Mouse (Mus musculus): ENCODE measurements around the gene Cks2. TPM values are rescaled to one million over a fixed set of nuclear protein-coding genes. Genes with fewer than 3 reads are reported as not detected.
"Not testable (repeated sequence)": the region's sequence is repeated elsewhere in the genome, so short reads cannot be mapped to it uniquely, and the experiment has no call there.

The Cks2 gene
- total RNA-seq, 2 experiments from 2014 or later: 6.8 to 7.1 TPM

GRCm38 (mm10) chr13:51632560-51633218 lies 12.3 kb upstream of the Cks2 start:
- DNase-seq: no peak

DNA sequence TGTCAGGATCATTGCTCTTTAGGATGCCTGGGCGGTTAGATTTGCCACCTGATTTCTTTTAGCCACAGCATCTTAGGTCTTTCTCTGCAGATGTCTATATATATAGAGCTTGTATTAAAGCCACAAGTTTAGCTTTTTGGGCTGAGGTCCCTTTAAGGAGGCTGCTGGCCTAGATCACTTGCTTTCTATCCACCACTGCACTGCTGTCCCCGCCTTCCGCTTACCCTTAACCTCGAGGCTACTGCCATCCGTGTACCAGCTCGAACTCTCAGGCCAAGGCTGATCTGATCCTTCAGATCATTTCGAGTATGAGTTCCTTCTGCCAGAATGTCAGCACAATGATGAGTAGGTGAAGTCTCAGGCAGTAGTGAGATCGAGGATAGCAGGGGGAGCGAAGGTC lies 9.6 kb upstream of the Cks2 start:
- DNase-seq; intact Hi-C loops (cut with DNase I; ENCODE audit: low total_unique reads): not testable (repeated sequence)

More at GRCm38 (mm10) chr13:51632560-51633218, 12.3 kb upstream of the Cks2 start:
- intact Hi-C loops (cut with DNase I; ENCODE audit: low total_unique reads): no loop called here

GRCm38 (mm10) chr13:51638958-51639357 lies 6.1 kb upstream of the Cks2 start:
- intact Hi-C loops (cut with DNase I; ENCODE audit: low total_unique reads): no loop called here
- DNase-seq: no peak

- intact Hi-C loops (cut with DNase I; ENCODE audit: low total_unique reads): no loop called here
Observed at GRCm38 (mm10) chr13:51641424-51641823, 3.6 kb upstream of the Cks2 start.

GRCm38 (mm10) chr13:51642171-51642778 lies 2.8 kb upstream of the Cks2 start:
- no peak for DNase-seq
- intact Hi-C loops (cut with DNase I; ENCODE audit: low total_unique reads): no loop called here

More at GRCm38 (mm10) chr13:51641424-51641823, 3.6 kb upstream of the Cks2 start:
- no peak for DNase-seq

DNA sequence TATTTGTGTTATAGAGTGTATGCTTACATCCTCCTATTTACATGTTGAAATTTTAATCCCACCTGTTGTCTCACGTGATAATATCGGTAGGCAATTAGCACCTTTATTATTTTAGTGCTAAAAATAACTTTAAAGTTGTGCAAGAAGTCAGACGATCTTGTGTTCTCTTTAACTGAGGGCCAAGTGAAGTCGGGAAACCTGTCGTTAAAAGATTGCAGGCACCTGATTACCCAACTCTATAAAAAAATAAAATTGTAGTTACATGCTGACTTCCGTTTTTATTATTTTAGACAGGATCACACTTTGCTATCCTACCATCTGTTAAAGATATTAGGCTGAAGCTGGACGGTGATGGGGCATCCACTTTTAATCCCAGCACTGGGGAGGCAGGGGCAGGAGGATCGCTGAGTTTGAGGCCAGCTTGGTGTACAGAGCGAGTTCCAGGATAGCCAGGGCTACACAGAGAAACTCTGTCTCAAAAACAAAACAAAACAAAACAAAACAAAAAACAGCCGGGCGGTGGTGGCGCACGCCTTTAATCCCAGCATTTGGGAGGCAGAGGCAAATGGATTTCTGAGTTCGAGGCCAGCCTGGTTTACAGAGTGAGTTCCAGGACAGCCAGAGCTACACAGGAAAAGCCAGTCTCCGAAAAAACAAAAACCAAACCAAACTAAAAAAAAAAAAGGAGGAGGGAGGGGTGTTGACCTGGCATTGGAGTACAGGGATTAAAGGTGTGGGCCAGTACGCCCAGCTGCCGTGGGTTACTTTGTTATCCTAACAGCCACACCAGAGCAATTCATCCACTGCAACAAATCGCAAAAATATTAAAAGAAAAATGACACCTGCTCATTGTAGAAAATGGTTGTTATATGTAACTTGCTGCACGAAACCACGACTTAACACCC lies 856 bp upstream of the Cks2 start:
- DNase-seq: no peak
- intact Hi-C loops (cut with DNase I; ENCODE audit: low total_unique reads): no loop called here

GRCm38 (mm10) chr13:51645872-51646271 lies 840 bp downstream of the Cks2 start:
- intact Hi-C loops (cut with DNase I; ENCODE audit: low total_unique reads): no loop called here
- no peak for DNase-seq

DNA sequence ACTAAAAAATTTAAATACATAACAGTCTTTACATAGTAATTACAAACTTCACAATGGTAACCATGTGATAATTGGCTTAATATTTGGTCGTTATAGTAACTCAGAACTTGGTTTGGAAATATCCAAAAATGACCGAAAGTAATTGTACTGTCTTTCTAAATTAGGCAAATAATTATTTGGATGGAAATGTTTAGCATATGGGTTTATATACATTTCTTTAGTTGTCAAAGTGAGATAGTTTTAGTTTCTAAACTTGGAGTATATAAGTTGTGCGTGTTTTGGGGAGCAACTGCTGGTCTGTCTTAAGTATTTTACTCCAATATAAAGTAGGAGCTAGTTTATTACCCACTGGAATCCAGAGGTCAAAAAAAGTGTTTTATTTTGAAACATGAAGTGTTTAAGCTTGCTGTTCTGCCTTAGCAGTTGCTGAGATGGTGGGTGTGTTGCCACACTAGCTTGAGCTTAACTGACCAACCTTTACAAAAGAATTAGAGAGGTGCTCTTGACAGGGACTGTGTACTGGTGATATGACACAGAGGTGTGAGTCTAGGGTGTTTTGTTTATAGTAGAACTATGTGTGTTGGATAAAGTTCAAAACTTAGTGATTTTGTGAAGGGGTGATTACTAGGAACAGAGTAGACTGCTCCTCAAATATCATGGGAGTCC lies 1.5 kb downstream of the Cks2 start:
- intact Hi-C loops (cut with DNase I; ENCODE audit: low total_unique reads): no loop called here

DNA sequence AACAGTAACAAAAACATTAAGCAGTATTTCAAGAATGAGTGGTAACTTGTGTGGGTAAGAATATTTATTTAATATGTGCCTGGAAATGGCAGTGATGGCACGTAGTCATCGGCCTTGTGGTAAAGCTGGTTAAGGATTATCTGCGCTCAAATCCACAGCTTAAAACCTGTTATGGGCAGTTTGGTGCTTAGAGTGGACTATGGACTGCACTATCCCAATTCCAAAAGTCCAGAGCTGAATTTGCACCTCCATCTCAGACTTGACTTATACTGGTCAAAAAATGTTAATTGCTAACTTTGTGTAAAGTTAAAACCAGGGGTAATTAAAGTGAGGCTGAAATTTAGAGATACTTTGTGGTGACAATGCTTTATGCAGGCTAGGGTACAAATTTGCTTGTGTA lies 2.7 kb downstream of the Cks2 start:
- no peak for DNase-seq
- intact Hi-C loops (cut with DNase I; ENCODE audit: low total_unique reads): no loop called here

More for the DNA sequence above, 1.5 kb downstream of the Cks2 start:
- DNase-seq: no peak

- DNase-seq: no peak
- intact Hi-C loops (cut with DNase I; ENCODE audit: low total_unique reads): no loop called here
Observed at GRCm38 (mm10) chr13:51648237-51648636, 3.2 kb downstream of the Cks2 start.

DNA sequence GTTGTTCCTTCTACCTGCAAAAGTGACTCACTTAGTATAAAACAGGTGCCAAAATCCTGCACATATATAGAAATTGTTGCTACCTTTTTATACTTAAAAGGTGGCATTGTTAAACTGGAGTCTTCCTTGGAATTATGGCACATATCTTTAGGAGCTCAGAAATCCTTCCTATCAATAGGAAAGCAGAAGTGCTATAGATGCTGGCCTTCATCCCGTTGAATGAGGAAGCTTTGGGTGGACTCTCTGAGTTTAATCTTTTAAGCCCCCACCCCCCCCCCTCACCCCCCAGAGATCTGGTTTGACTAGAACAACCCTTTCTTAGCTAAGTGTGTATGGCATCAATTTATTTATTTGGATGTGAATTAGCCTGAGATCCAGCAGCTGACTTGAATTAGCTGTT lies 4.7 kb downstream of the Cks2 start:
- intact Hi-C loops (cut with DNase I; ENCODE audit: low total_unique reads): no loop called here
- DNase-seq: no peak

DNA sequence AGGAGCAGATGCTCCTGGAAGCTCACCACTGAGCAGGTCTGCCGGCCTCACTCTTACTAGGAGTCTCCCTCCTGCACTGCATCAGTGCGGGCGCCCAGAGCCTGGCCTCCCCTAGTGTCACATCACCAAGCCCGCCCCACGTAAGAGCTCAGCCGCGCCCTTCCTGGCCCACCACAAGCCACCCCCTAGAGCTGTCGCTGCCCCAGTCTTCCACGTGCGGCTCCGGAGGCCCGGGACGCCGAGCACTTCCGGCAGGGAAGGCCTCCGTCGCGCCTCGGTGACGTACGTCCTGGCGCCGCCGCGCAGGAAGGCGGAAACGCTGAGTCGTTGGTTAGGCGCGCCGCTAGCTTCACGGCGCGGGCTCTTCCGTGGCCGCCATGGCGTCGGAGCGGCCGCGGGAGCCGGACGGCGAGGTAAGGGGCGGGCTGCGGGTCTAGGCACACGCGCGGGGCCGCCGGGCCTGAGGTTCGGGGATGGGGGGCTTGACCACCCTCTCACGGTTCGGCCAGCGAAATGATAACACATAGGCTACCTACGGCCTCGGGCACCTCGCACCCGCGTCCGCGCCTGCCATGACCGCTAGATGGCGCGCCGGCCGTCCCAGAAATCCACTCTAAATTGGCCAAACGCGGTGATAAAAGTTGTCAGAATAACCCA lies 6.5 kb downstream of the Cks2 start, which contains the start of gene Secisbp2:
Gene Secisbp2 (plus strand): TSS at position 290 of the 657 bp plus-strand sequence.
- intact Hi-C loops (cut with DNase I; ENCODE audit: low total_unique reads): no loop called here
- peak; percentile 96 for DNase-seq

DNA sequence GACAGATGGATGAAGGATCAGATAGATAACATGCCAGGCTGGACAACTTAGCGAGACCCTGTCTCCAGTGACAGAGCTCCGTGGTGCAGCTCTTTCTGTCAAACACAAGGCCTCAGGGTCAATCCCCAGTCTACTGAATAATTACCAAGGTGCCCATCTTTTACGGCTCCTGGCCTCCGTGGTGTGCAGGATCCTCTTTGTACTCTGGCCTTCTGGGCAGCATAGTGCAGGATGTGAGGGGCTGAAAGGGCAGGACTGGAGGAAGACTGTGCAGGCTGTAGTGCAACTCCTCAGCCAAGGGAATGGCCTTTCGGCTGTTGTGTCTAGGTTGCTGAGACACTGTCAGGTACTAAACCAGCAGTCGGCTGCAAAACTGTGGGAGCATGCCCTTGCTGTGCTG lies 8.1 kb downstream of the Cks2 start:
- intact Hi-C loops (cut with DNase I; ENCODE audit: low total_unique reads): no loop called here
- no peak for DNase-seq

DNA sequence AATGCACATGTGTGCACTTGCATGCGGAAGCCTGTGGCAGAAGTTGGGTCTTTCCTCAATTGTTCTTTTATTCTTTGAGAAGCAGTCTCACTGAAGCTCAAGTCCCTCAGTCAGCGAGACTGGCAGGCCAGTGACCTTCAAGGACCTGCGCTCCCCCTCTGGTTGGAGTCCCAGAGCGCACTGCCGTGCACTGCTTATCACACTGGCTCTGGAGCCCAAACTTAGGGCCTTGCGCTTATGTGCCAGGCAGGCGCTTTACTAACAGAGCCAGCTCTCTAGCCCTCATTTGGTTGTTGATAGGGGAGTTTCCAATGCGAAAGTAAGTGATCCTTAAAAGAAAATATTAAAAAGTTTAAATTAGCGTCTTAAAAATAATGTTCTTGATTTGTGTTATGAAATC lies 8.9 kb downstream of the Cks2 start:
- no peak for DNase-seq
- intact Hi-C loops (cut with DNase I; ENCODE audit: low total_unique reads): no loop called here

- intact Hi-C loops (cut with DNase I; ENCODE audit: low total_unique reads): no loop called here
- DNase-seq: no peak
Observed at GRCm38 (mm10) chr13:51656516-51657235, 11.6 kb downstream of the Cks2 start.

DNA sequence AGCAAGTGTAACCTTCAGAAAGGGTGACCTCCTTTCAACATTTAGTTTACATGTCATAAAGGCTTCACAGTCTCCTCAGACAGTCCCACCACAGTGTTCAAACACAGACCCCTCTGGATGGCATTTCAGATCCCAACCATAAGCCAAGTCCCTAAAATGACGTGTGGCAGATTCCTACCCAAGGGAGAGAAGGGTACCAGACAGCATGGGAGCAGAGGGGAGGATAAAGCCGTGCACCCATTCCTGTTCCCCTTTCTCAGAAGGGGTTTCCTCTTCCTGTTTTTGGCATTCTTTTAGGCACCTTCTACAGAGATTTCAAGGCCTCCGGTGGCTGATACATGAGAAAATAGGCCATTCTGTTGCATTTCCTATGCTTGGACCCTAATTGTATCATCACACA lies 13.1 kb downstream of the Cks2 start:
- no peak for DNase-seq
- intact Hi-C loops (cut with DNase I; ENCODE audit: low total_unique reads): no loop called here

- intact Hi-C loops (cut with DNase I; ENCODE audit: low total_unique reads): no loop called here
- DNase-seq: no peak
Observed at GRCm38 (mm10) chr13:51659573-51659972, 14.5 kb downstream of the Cks2 start.

GRCm38 (mm10) chr13:51663561-51663960 lies 18.5 kb downstream of the Cks2 start:
- DNase-seq: no peak
- intact Hi-C loops (cut with DNase I; ENCODE audit: low total_unique reads): no loop called here

- DNase-seq: not testable (repeated sequence)
Observed at GRCm38 (mm10) chr13:51668195-51668594, 23.2 kb downstream of the Cks2 start.

More at GRCm38 (mm10) chr13:51668195-51668594, 23.2 kb downstream of the Cks2 start:
- intact Hi-C loops (cut with DNase I; ENCODE audit: low total_unique reads): not testable (repeated sequence)

Data from gastrocnemius, postnatal 14 days (tissue).